Mouse (Mus musculus): Measurements from ENCODE around the gene Spx. TPM values are rescaled to one million over a fixed set of nuclear protein-coding genes. Genes with fewer than 3 reads are reported as not detected.

Spx gene
- polyA plus RNA-seq, 1 experiment from 2014 or later, result 0.49 TPM

- no peak overlapping the region for H3K4me3 ChIP-seq (ENCODE audit: low read depth, low read length)
- no peak for DNase-seq (ENCODE audit: low spot score)
- no peaks in the 10 kb centered on the region for H3K9me3 ChIP-seq (ENCODE audit: control insufficient read depth, low read length)
- H3K27ac ChIP-seq (replicated peaks), result no peak overlapping the region
- TF ChIP-seq CTCF (IDR thresholded peaks at IDR 0.05; ENCODE audit: low read depth) (no peak), EP300 (optimal IDR thresholded peaks at IDR 0.05) (no peak)
- H3K4me2 ChIP-seq (replicated peaks; ENCODE audit: low read depth), result no peak overlapping the region
- no peaks in the 10 kb centered on the region for H3K27me3 ChIP-seq (ENCODE audit: control insufficient read depth, insufficient read depth, low read length)
- no peak for ATAC-seq (ENCODE audit: low FRiP score, low TSS enrichment)
- 63% methylated on average over 1 of the region's 1 CpGs for WGBS
- H3K36me3 ChIP-seq (ENCODE audit: control insufficient read depth, insufficient read depth, low read length), result no peaks in the 10 kb centered on the region
- H3K4me1 ChIP-seq (replicated peaks; ENCODE audit: control insufficient read depth, insufficient read depth), result no peaks in the 10 kb centered on the region
- H3K9ac ChIP-seq (ENCODE audit: low read length), result no peak overlapping the region
Observed at GRCm38 (mm10) chr6:142377081-142377480, 36.2 kb upstream of the Spx start.

- no peaks in the 10 kb centered on the region for H3K4me1 ChIP-seq (replicated peaks; ENCODE audit: control insufficient read depth, insufficient read depth)
- no peaks in the 10 kb centered on the region for H3K27me3 ChIP-seq (ENCODE audit: control insufficient read depth, insufficient read depth, low read length)
- no peak for ATAC-seq (ENCODE audit: low FRiP score, low TSS enrichment)
- DNase-seq (ENCODE audit: low spot score), result no peak
- no peak overlapping the region for H3K4me3 ChIP-seq (ENCODE audit: low read depth, low read length)
- no peak for TF ChIP-seq EP300 (optimal IDR thresholded peaks at IDR 0.05)
- H3K9me3 ChIP-seq (ENCODE audit: control insufficient read depth, low read length), result no peaks in the 10 kb centered on the region
- no peak overlapping the region for H3K4me2 ChIP-seq (replicated peaks; ENCODE audit: low read depth)
- WGBS, result 81% methylated on average over 8 of the region's 8 CpGs
- no peaks in the 10 kb centered on the region for H3K36me3 ChIP-seq (ENCODE audit: control insufficient read depth, insufficient read depth, low read length)
- H3K9ac ChIP-seq (ENCODE audit: low read length), result no peak overlapping the region
- no peak overlapping the region for H3K27ac ChIP-seq (replicated peaks)
Observed at GRCm38 (mm10) chr6:142378576-142379330, 34.5 kb upstream of the Spx start.

GRCm38 (mm10) chr6:142379961-142380360 is 33.3 kb upstream of the Spx start:
- Histone ChIP-seq H3K27ac (replicated peaks) (no peak overlapping the region), H3K9ac (ENCODE audit: low read length) (no peak overlapping the region), H3K4me1 (replicated peaks; ENCODE audit: control insufficient read depth, insufficient read depth) (no peaks in the 10 kb centered on the region), H3K27me3 (ENCODE audit: control insufficient read depth, insufficient read depth, low read length) (no peaks in the 10 kb centered on the region), H3K36me3 (ENCODE audit: control insufficient read depth, insufficient read depth, low read length) (no peaks in the 10 kb centered on the region), H3K9me3 (ENCODE audit: control insufficient read depth, low read length) (no peaks in the 10 kb centered on the region), H3K4me3 (ENCODE audit: low read depth, low read length) (no peak overlapping the region), H3K4me2 (replicated peaks; ENCODE audit: low read depth) (no peak overlapping the region)
- TF ChIP-seq EP300 (optimal IDR thresholded peaks at IDR 0.05) (no peak), CTCF (IDR thresholded peaks at IDR 0.05; ENCODE audit: low read depth) (no peak)
- DNase-seq (ENCODE audit: low spot score) (no peak), ATAC-seq (ENCODE audit: low FRiP score, low TSS enrichment) (no peak)
- 80% methylated on average over 6 of the region's 6 CpGs for WGBS

GRCm38 (mm10) chr6:142381615-142382014 is 31.6 kb upstream of the Spx start:
- H3K36me3 ChIP-seq (ENCODE audit: control insufficient read depth, insufficient read depth, low read length), result no peaks in the 10 kb centered on the region
- H3K9me3 ChIP-seq (ENCODE audit: control insufficient read depth, low read length), result no peaks in the 10 kb centered on the region
- TF ChIP-seq CTCF (IDR thresholded peaks at IDR 0.05; ENCODE audit: low read depth), result no peak
- TF ChIP-seq EP300 (optimal IDR thresholded peaks at IDR 0.05), result no peak
- WGBS, result 91% methylated on average over 7 of the region's 7 CpGs
- no peak overlapping the region for H3K4me2 ChIP-seq (replicated peaks; ENCODE audit: low read depth)
- ATAC-seq (ENCODE audit: low FRiP score, low TSS enrichment) (no peak), DNase-seq (ENCODE audit: low spot score) (no peak)
- H3K27ac ChIP-seq (replicated peaks), result no peak overlapping the region
- H3K27me3 ChIP-seq (ENCODE audit: control insufficient read depth, insufficient read depth, low read length), result no peaks in the 10 kb centered on the region
- no peak overlapping the region for H3K4me3 ChIP-seq (ENCODE audit: low read depth, low read length)
- H3K9ac ChIP-seq (ENCODE audit: low read length), result no peak overlapping the region
- 0 out of 2 replicates have a peak, but pooled peaks cover 2% of the 10 kb centered on the region for H3K4me1 ChIP-seq (replicated peaks; ENCODE audit: control insufficient read depth, insufficient read depth)

- Histone ChIP-seq H3K27ac (replicated peaks) (no peak overlapping the region), H3K9me3 (ENCODE audit: control insufficient read depth, low read length) (no peaks in the 10 kb centered on the region), H3K4me3 (ENCODE audit: low read depth, low read length) (no peak overlapping the region), H3K27me3 (ENCODE audit: control insufficient read depth, insufficient read depth, low read length) (no peaks in the 10 kb centered on the region), H3K9ac (ENCODE audit: low read length) (no peak overlapping the region), H3K4me2 (replicated peaks; ENCODE audit: low read depth) (no peak overlapping the region), H3K36me3 (ENCODE audit: control insufficient read depth, insufficient read depth, low read length) (no peaks in the 10 kb centered on the region), H3K4me1 (replicated peaks; ENCODE audit: control insufficient read depth, insufficient read depth) (peaks cover 6% of the 10 kb centered on the region; the same call in 1 of the 2 replicates)
- no peak for DNase-seq (ENCODE audit: low spot score)
- 90% methylated on average over 9 of the region's 9 CpGs for WGBS
- no peak for TF ChIP-seq CTCF (IDR thresholded peaks at IDR 0.05; ENCODE audit: low read depth)
- TF ChIP-seq EP300 (optimal IDR thresholded peaks at IDR 0.05), result no peak
- no peak for ATAC-seq (ENCODE audit: low FRiP score, low TSS enrichment)
Observed at GRCm38 (mm10) chr6:142384521-142384920, 28.7 kb upstream of the Spx start.

- peak overlapping the region; percentile 96 for H3K4me3 ChIP-seq (ENCODE audit: low read depth, low read length)
- H3K36me3 ChIP-seq (ENCODE audit: control insufficient read depth, insufficient read depth, low read length), result no peaks in the 10 kb centered on the region
- TF ChIP-seq EP300 (optimal IDR thresholded peaks at IDR 0.05), result no peak
- TF ChIP-seq CTCF (IDR thresholded peaks at IDR 0.05; ENCODE audit: low read depth), result no peak
- peak overlapping the region; percentile 74 for H3K4me2 ChIP-seq (replicated peaks; ENCODE audit: low read depth)
- no peaks in the 10 kb centered on the region for H3K9me3 ChIP-seq (ENCODE audit: control insufficient read depth, low read length)
- 4% methylated on average over 31 of the region's 31 CpGs for WGBS
- no peak overlapping the region for H3K27ac ChIP-seq (replicated peaks)
- H3K9ac ChIP-seq (ENCODE audit: low read length), result peak overlapping the region; percentile 61
- no peak for ATAC-seq (ENCODE audit: low FRiP score, low TSS enrichment)
- H3K4me1 ChIP-seq (replicated peaks; ENCODE audit: control insufficient read depth, insufficient read depth), result peaks cover 6% of the 10 kb centered on the region; the same call in 1 of the 2 replicates
- no peak for DNase-seq (ENCODE audit: low spot score)
- no peaks in the 10 kb centered on the region for H3K27me3 ChIP-seq (ENCODE audit: control insufficient read depth, insufficient read depth, low read length)
Observed at GRCm38 (mm10) chr6:142386285-142387010, 26.8 kb upstream of the Spx start.

Measured in stomach, postnatal 0 days (tissue).